Mouse (Mus musculus) left cerebral cortex, postnatal 14 days (tissue): ENCODE data around the gene Dennd2c. TPM values are rescaled to one million over a fixed set of nuclear protein-coding genes. Genes with fewer than 3 reads are reported as not detected.
"Not testable (repeated sequence)": the region's sequence is repeated elsewhere in the genome, so short reads cannot be mapped to it uniquely, and the experiment has no call there.

Source experiments
- DNase-seq, 2 experiments: peaks; one replicate each; pipeline ENCODE4 v3.0.0; 2021 to 2022; ENCODE audit warnings: low spot score in 2 of 2, mixed read lengths in 1 of 2
- intact Hi-C: fragments of 180-260 bp; cut with DNase I; formaldehyde crosslinking; loops from one replicate; pipeline ENCODE4 v1.15.1; 2025
- total RNA-seq, 2 experiments: library from RNA; stranded (reverse); gene quantifications; 2 replicates each; pipeline ENCODE4 v1.2.3; 2021

The Dennd2c gene
- total RNA-seq, 2 experiments from 2014 or later: 0.81 to 0.89 TPM

GRCm38 (mm10) chr3:103201105-103201504 is 98.7 kb downstream of the Dennd2c start:
- intact Hi-C loops, DNase-seq: not testable (repeated sequence)

GRCm38 (mm10) chr3:103203554-103203953 is 101.2 kb downstream of the Dennd2c start:
- no peak for DNase-seq
- intact Hi-C loops: no loop called here

- no peak for DNase-seq
- intact Hi-C loops: no loop called here
These were observed 102.0 kb downstream of the Dennd2c start for GRCm38 (mm10) chr3:103204445-103204844.

GRCm38 (mm10) chr3:103206393-103206792 is 104.0 kb downstream of the Dennd2c start:
- DNase-seq: no peak
- intact Hi-C loops: no loop called here

- DNase-seq: no peak
These were observed 105.3 kb downstream of the Dennd2c start for GRCm38 (mm10) chr3:103207749-103208148.

GRCm38 (mm10) chr3:103208237-103208636 is 105.8 kb downstream of the Dennd2c start:
- intact Hi-C loops: no loop called here
- DNase-seq: no peak

More at GRCm38 (mm10) chr3:103207749-103208148, 105.3 kb downstream of the Dennd2c start:
- intact Hi-C loops: no loop called here

GRCm38 (mm10) chr3:103211101-103211500 is 108.7 kb downstream of the Dennd2c start:
- DNase-seq: no peak
- intact Hi-C loops: no loop called here

GRCm38 (mm10) chr3:103212142-103212541 is 109.7 kb downstream of the Dennd2c start:
- DNase-seq: no peak
- intact Hi-C loops: no loop called here

GRCm38 (mm10) chr3:103213537-103213936 is 111.1 kb downstream of the Dennd2c start:
- no peak for DNase-seq
- intact Hi-C loops: no loop called here

GRCm38 (mm10) chr3:103214593-103215285 is 112.3 kb downstream of the Dennd2c start:
- intact Hi-C loops: no loop called here
- no peak for DNase-seq

- DNase-seq, intact Hi-C loops: not testable (repeated sequence)
These were observed 113.0 kb downstream of the Dennd2c start for GRCm38 (mm10) chr3:103215399-103215798.

Other genes with a start within 250 kb of the Dennd2c start
- under 1 TPM in 1 of 2 experiments, not detected in 1; 0.20 TPM for gene Sycp1, start 166.5 kb upstream of the Dennd2c start, total RNA-seq
- not detected for gene Nr1h5, start 138.5 kb upstream of the Dennd2c start, total RNA-seq
- 10 to 100 TPM; 83.8 to 86.8 TPM for gene Sike1, start 106.9 kb upstream of the Dennd2c start, total RNA-seq
- gene Csde1, start 82.2 kb upstream of the Dennd2c start, total RNA-seq: 100 to 1,000 TPM; 247 to 252 TPM
- 100 to 1,000 TPM; 114 to 125 TPM for gene Nras, start 44.3 kb upstream of the Dennd2c start, total RNA-seq
- not detected for gene Ampd1, start 28.6 kb upstream of the Dennd2c start, total RNA-seq
- 10 to 100 TPM; 62.0 to 65.9 TPM for gene Bcas2, start 69.1 kb downstream of the Dennd2c start, total RNA-seq
- 10 to 100 TPM; 54.5 to 55.0 TPM for gene Trim33, start 176.7 kb downstream of the Dennd2c start, total RNA-seq